Mouse (Mus musculus) CH12.LX (cell line): ENCODE data around the gene Ubtd2. TPM values are rescaled to one million over a fixed set of nuclear protein-coding genes. Genes with fewer than 3 reads are reported as not detected.

Experiments
- DNase-seq: peaks from one replicate; pipeline ENCODE4 v3.0.0-alpha.2; 2013; ENCODE audit errors: extremely low read depth
- H3K27ac ChIP-seq: 2 replicates; pipeline ENCODE4 v1.5.1; 2012; ENCODE audit warnings: low read depth, mild to moderate bottlenecking, control low read depth, moderate library complexity; ENCODE audit not compliant: insufficient read depth
- H3K27me3 ChIP-seq: replicated peaks from 2 replicates; pipeline ENCODE3; 2012; ENCODE audit warnings: inconsistent platforms
- H3K36me3 ChIP-seq, 2 experiments: replicated peaks in 1 of 2; 2 replicates each; pipeline versions ENCODE3 to v1.6.1; 2012; ENCODE audit warnings: inconsistent platforms in 1 of 2, low read length in 1 of 2, mild to moderate bottlenecking in 1 of 2, mixed read lengths in 1 of 2, moderate library complexity in 1 of 2; ENCODE audit not compliant: control insufficient read depth in 1 of 2, insufficient read depth in 1 of 2
- H3K4me1 ChIP-seq, 2 experiments: 2 replicates each; pipeline ENCODE4 v1.6.1; 2012; ENCODE audit warnings: inconsistent platforms in 1 of 2, moderate library complexity in 1 of 2; ENCODE audit not compliant: insufficient read depth in 2 of 2, control insufficient read depth in 1 of 2
- H3K4me2 ChIP-seq: 2 replicates; pipeline ENCODE4 v1.6.1; 2012; ENCODE audit warnings: low read depth, mild to moderate bottlenecking, control low read depth; ENCODE audit not compliant: poor library complexity, insufficient read depth, severe bottlenecking
- H3K4me3 ChIP-seq, 3 experiments: fragments of 150-350 bp in 1 of 3; sonication (generic) in 1 of 3; replicated peaks in 1 of 3; 2 replicates each; pipeline versions ENCODE3 to v1.5.1; 2011 to 2012; ENCODE audit warnings: low read depth in 2 of 3, low read length in 2 of 3, mild to moderate bottlenecking in 2 of 3, moderate library complexity in 2 of 3, control low read depth in 1 of 3, improper control_type of control experiment in 1 of 3, inconsistent platforms in 1 of 3, mixed read lengths in 1 of 3; ENCODE audit not compliant: poor library complexity in 1 of 3
- H3K79me2 ChIP-seq: replicated peaks from 2 replicates; pipeline ENCODE4 v1.6.1; 2012; ENCODE audit warnings: mild to moderate bottlenecking, moderate library complexity; ENCODE audit not compliant: control insufficient read depth, poor library complexity, insufficient read depth, severe bottlenecking; ENCODE audit errors: extremely low read depth
- H3K9ac ChIP-seq: 2 replicates; pipeline ENCODE4 v1.6.1; 2012; ENCODE audit warnings: low read depth, mild to moderate bottlenecking, control low read depth, moderate library complexity; ENCODE audit not compliant: insufficient read depth
- H3K9me3 ChIP-seq: replicated peaks from 2 replicates; pipeline ENCODE3; 2012; ENCODE audit warnings: low read length, inconsistent platforms, mixed read lengths
- CHD1 ChIP-seq: IDR thresholded peaks from 2 replicates; pipeline ENCODE4 v1.6.1; 2012; ENCODE audit warnings: low read depth, low read length, improper control_type of control experiment, inconsistent platforms
- ELF1 ChIP-seq: IDR thresholded peaks from 2 replicates; pipeline ENCODE4 v1.6.1; 2014; ENCODE audit warnings: low read depth, mild to moderate bottlenecking, inconsistent platforms, low read length, improper control_type of control experiment
- ETS1 ChIP-seq: conservative IDR thresholded peaks from 2 replicates; pipeline ENCODE4 v1.6.1; 2012; ENCODE audit warnings: low read depth, mild to moderate bottlenecking, inconsistent platforms, low read length, improper control_type of control experiment, moderate library complexity
- HCFC1 ChIP-seq: IDR thresholded peaks from 2 replicates; pipeline ENCODE4 v1.6.1; 2012; ENCODE audit warnings: low read depth, mild to moderate bottlenecking, inconsistent platforms, low read length, improper control_type of control experiment
- JUN ChIP-seq: IDR thresholded peaks from 2 replicates; pipeline ENCODE4 v1.6.1; 2011; ENCODE audit warnings: low read depth, mild to moderate bottlenecking, low read length, improper control_type of control experiment, moderate library complexity; ENCODE audit not compliant: insufficient read depth
- JUND ChIP-seq: conservative IDR thresholded peaks from 2 replicates; pipeline ENCODE4 v1.6.1; 2011; ENCODE audit warnings: low read depth, low read length, improper control_type of control experiment
- MAFK ChIP-seq: IDR thresholded peaks from 2 replicates; pipeline ENCODE4 v1.6.1; 2011; ENCODE audit warnings: low read length, improper control_type of control experiment; ENCODE audit not compliant: insufficient replicate concordance
- MAX ChIP-seq: IDR thresholded peaks from 2 replicates; pipeline ENCODE4 v1.6.1; 2011; ENCODE audit warnings: low read length, improper control_type of control experiment
- MAZ ChIP-seq: IDR thresholded peaks from 2 replicates; pipeline ENCODE4 v1.6.1; 2012; ENCODE audit warnings: low read depth, mild to moderate bottlenecking, inconsistent platforms, low read length, improper control_type of control experiment, moderate library complexity
- MEF2A ChIP-seq: IDR thresholded peaks from 2 replicates; pipeline ENCODE4 v1.6.1; 2014; ENCODE audit warnings: low read depth, mild to moderate bottlenecking, inconsistent platforms, low read length, improper control_type of control experiment, borderline replicate concordance
- MXI1 ChIP-seq: IDR thresholded peaks from 2 replicates; pipeline ENCODE4 v1.6.1; 2011; ENCODE audit warnings: mild to moderate bottlenecking, low read depth, low read length, improper control_type of control experiment
- NELFE ChIP-seq: IDR thresholded peaks from 2 replicates; pipeline ENCODE4 v1.6.1; 2011; ENCODE audit warnings: low read depth, low read length, improper control_type of control experiment
- NRF1 ChIP-seq: IDR thresholded peaks from 2 replicates; pipeline ENCODE4 v1.6.1; 2014; ENCODE audit warnings: low read depth, mild to moderate bottlenecking, inconsistent platforms, low read length, improper control_type of control experiment, moderate library complexity
- POLR2AphosphoS2 ChIP-seq: IDR thresholded peaks from 2 replicates; pipeline ENCODE4 v1.6.1; 2011; ENCODE audit warnings: low read depth, low read length, improper control_type of control experiment
- RAD21 ChIP-seq: IDR thresholded peaks from 2 replicates; pipeline ENCODE4 v1.6.1; 2011; ENCODE audit warnings: low read depth, mild to moderate bottlenecking, low read length, improper control_type of control experiment, moderate library complexity
- SMC3 ChIP-seq: IDR thresholded peaks from 2 replicates; pipeline ENCODE4 v1.6.1; 2011; ENCODE audit warnings: low read depth, low read length, improper control_type of control experiment
- TCF12 ChIP-seq: IDR thresholded peaks from 2 replicates; pipeline ENCODE4 v1.6.1; 2014; ENCODE audit warnings: low read depth, mild to moderate bottlenecking, inconsistent platforms, low read length, improper control_type of control experiment
- USF2 ChIP-seq: conservative IDR thresholded peaks from 2 replicates; pipeline ENCODE4 v1.6.1; 2011; ENCODE audit warnings: low read depth, low read length, improper control_type of control experiment
- ZC3H11A ChIP-seq: IDR thresholded peaks from 2 replicates; pipeline ENCODE4 v1.6.1; 2012; ENCODE audit warnings: low read depth, mild to moderate bottlenecking, inconsistent platforms, low read length, improper control_type of control experiment
- ZKSCAN1 ChIP-seq: IDR thresholded peaks from 2 replicates; pipeline ENCODE4 v1.6.1; 2012; ENCODE audit warnings: low read depth, inconsistent platforms, low read length, improper control_type of control experiment, borderline replicate concordance
- ZMIZ1 ChIP-seq: IDR thresholded peaks from 2 replicates; pipeline ENCODE4 v1.6.1; 2012; ENCODE audit warnings: low read depth, mild to moderate bottlenecking, inconsistent platforms, low read length, improper control_type of control experiment
- ZNF384 ChIP-seq: IDR thresholded peaks from 2 replicates; pipeline ENCODE4 v1.6.1; 2012; ENCODE audit warnings: low read depth, low read length, improper control_type of control experiment, inconsistent platforms
- dilution Hi-C: fragments of 300-500 bp; cut with MboI; formaldehyde crosslinking; loops from 2 replicates; pipeline ENCODE4 v1.14.3; 2020; ENCODE audit warnings: low sequenced_read_pairs; ENCODE audit not compliant: extremely low pct_unique_long_range_greater_than_20kb, extremely low pct_ligation_motif_present
- in situ Hi-C: fragments of 300-500 bp; cut with MboI; formaldehyde crosslinking; loops from 3 replicates; pipeline ENCODE4 v1.14.3; 2019; ENCODE audit warnings: low sequenced_read_pairs, low pct_ligation_motif_present, low pct_unique_long_range_greater_than_20kb, mixed read lengths
- polyA plus RNA-seq: library from polyadenylated mRNA; unstranded; fragments of >175 nt; gene quantifications from 2 replicates; pipeline ENCODE4 v1.2.1, GENCODE M21; 2012; ENCODE audit warnings: low read depth; ENCODE audit not compliant: insufficient read length
- total RNA-seq, 2 experiments: library from RNA; depleted of rRNA; stranded (reverse); fragments of 300-350 nt in 1 of 2; fragments of >200 nt in 1 of 2; gene quantifications; 2 replicates each; pipeline ENCODE4 v1.2.3; 2012 to 2014

Gene Ubtd2
- total and polyA plus RNA-seq, 3 experiments, result 10.3 to 18.2 (median 17.8) TPM

- no peak overlapping the region for H3K9ac ChIP-seq
- in situ Hi-C loops (no loop called here), dilution Hi-C loops (no loop called here)
- H3K4me2 ChIP-seq, result no peak overlapping the region
- no peaks in the 10 kb centered on the region for H3K27me3 ChIP-seq
- DNase-seq, result no peak
- no peaks in the 10 kb centered on the region for H3K9me3 ChIP-seq
- no peaks in the 10 kb centered on the region for H3K79me2 ChIP-seq
- TF ChIP-seq NELFE, result no peak
- no peak for TF ChIP-seq ZC3H11A
- no peak for TF ChIP-seq USF2
- no peak for TF ChIP-seq POLR2AphosphoS2
- TF ChIP-seq MAX, result no peak
- TF ChIP-seq ETS1, result no peak
- TF ChIP-seq JUN, result no peak
- no peak for TF ChIP-seq TCF12
- TF ChIP-seq RAD21, result no peak
- TF ChIP-seq NRF1, result no peak
- no peak overlapping the region for H3K4me3 ChIP-seq
- H3K27ac ChIP-seq, result no peak overlapping the region
- no peaks in the 10 kb centered on the region for H3K4me1 ChIP-seq
- peaks cover 4 to 59% of the 10 kb centered on the region in 2 experiments for H3K36me3 ChIP-seq
These were observed 30.6 kb upstream of the Ubtd2 start for GRCm38 (mm10) chr11:32424600-32424999.

- Histone ChIP-seq H3K9me3 (no peaks in the 10 kb centered on the region), H3K27ac (no peak overlapping the region), H3K9ac (no peak overlapping the region), H3K27me3 (no peaks in the 10 kb centered on the region), H3K36me3 (peaks cover 4 to 54% of the 10 kb centered on the region in 2 experiments), H3K79me2 (no peaks in the 10 kb centered on the region), H3K4me1 (no peaks in the 10 kb centered on the region), H3K4me2 (no peak overlapping the region), H3K4me3 (no peak overlapping the region)
- no peak for DNase-seq
- in situ Hi-C loops (no loop called here), dilution Hi-C loops (no loop called here)
- TF ChIP-seq MXI1, result no peak
These were observed 30.0 kb upstream of the Ubtd2 start for GRCm38 (mm10) chr11:32425043-32425658.

- Histone ChIP-seq H3K79me2 (no peaks in the 10 kb centered on the region), H3K9me3 (no peaks in the 10 kb centered on the region), H3K4me3 (no peak overlapping the region), H3K9ac (no peak overlapping the region), H3K4me1 (no peaks in the 10 kb centered on the region), H3K27ac (no peak overlapping the region), H3K4me2 (no peak overlapping the region), H3K36me3 (peaks cover 4 to 31% of the 10 kb centered on the region in 2 experiments), H3K27me3 (no peaks in the 10 kb centered on the region)
- no peak for DNase-seq
- dilution Hi-C loops (no loop called here), in situ Hi-C loops (no loop called here)
- TF ChIP-seq MAX (no peak), POLR2AphosphoS2 (no peak), ZMIZ1 (no peak), ZKSCAN1 (no peak), MEF2A (no peak), CHD1 (no peak), HCFC1 (no peak), JUN (no peak), MAZ (no peak), SMC3 (no peak), ELF1 (no peak), USF2 (no peak), MAFK (no peak), MXI1 (no peak), ZNF384 (no peak), JUND (no peak)
These were observed 27.6 kb upstream of the Ubtd2 start for GRCm38 (mm10) chr11:32427537-32427936.
